Mouse (Mus musculus): ENCODE measurements around the gene Olfr1325. TPM values are rescaled to one million over a fixed set of nuclear protein-coding genes. Genes with fewer than 3 reads are reported as not detected.

Gene Olfr1325
- total RNA-seq (2023): not detected in 4 replicates

DNA sequence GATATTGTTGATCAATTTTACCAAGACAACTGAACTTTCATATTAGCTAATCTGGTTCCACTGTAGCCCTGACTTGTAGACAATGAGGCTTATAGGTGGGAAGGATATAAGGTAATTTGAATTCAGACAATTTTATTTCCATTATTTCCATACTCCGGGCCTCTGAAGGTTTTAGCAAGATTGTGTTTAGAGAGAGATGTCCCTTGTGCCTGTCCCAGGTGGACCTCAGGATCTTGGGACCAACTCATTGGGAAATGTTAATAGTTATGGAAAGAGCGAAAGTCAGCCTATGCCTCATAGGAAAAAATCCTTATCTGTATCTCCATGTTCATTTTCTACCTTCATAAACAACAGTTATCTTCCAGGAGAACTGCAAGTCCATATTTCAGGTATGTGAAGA lies at the start of gene Olfr1325:
Olfr1325 (plus strand) TSS at position 301 of the 400 bp plus-strand sequence.

DNA sequence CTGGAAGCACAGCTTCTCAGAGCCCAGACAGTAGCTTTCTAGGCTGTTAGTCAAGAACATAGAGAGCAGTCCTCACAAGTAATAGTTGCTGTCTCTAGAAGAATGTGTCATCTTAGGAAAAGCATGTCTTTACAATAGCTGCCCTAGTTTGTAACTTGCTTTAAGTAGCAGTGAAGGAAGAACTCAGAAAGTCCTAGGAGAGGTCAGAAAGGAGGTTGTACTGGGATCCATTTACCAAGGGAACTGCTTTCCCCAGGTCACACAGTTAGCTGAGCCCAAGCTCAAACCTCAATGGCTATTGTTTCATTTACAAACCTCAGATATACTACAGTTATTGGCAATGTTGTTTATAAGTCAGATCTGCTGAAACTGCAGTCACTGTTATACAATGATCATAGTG lies 17.7 kb upstream of the Olfr1325 start, which contains the start of gene Olfr1326-ps1:
Olfr1326-ps1 (minus strand) TSS at position 101 of the 400 bp plus-strand sequence.

GRCm38 (mm10) chrX:74645466-74646323 lies 53.2 kb downstream of the Olfr1325 start, which contains the start of gene Gm5640:
TSS of gene Gm5640 (minus strand) at chrX:74645635.

Other genes with a start within 250 kb of the Olfr1325 start
- gene Lage3, start 239.1 kb upstream of the Olfr1325 start, total RNA-seq (2023): 24.2 to 28.3 TPM (median 26.3 TPM) in 4 replicates
- 28.4 to 32.0 TPM (median 29.2 TPM) in 4 replicates for gene Ubl4a, start 219.5 kb upstream of the Olfr1325 start, total RNA-seq (2023)
- 19.4 to 23.8 TPM (median 20.6 TPM) in 4 replicates for gene Slc10a3, start 219.3 kb upstream of the Olfr1325 start, total RNA-seq (2023)
- gene Fam3a, start 199.4 kb upstream of the Olfr1325 start, total RNA-seq (2023): 17.2 to 25.1 TPM (median 20.4 TPM) in 4 replicates
- gene Ikbkg, start 199.4 kb upstream of the Olfr1325 start, total RNA-seq (2023): 47.5 to 53.2 TPM (median 49.5 TPM) in 4 replicates
- gene G6pdx, start 163.5 kb upstream of the Olfr1325 start, total RNA-seq (2023): 25.4 to 35.0 TPM (median 28.8 TPM) in 4 replicates
- not detected in 4 replicates for gene Gm6880, start 111.3 kb upstream of the Olfr1325 start, total RNA-seq (2023)
- not detected in 4 replicates for gene Olfr1326-ps1, start 17.8 kb upstream of the Olfr1325 start, total RNA-seq (2023)
- gene Gm5640, start 53.0 kb downstream of the Olfr1325 start, total RNA-seq (2023): not detected in 4 replicates
- gene Gm6890, start 148.2 kb downstream of the Olfr1325 start, total RNA-seq (2023): not detected in 4 replicates
- not detected in 4 replicates for gene Gm5936, start 244.5 kb downstream of the Olfr1325 start, total RNA-seq (2023)